Mouse (Mus musculus): ENCODE data around the gene Gm20388. TPM values are rescaled to one million over a fixed set of nuclear protein-coding genes. Genes with fewer than 3 reads are reported as not detected.

Gene Gm20388
- polyA plus RNA-seq, 1 experiment: 28.1 TPM

- H3K27me3 ChIP-seq (ENCODE audit: control insufficient read depth, insufficient read depth, low read length, poor library complexity, severe bottlenecking): no peaks in the 10 kb centered on the region
- H3K36me3 ChIP-seq (ENCODE audit: control insufficient read depth, insufficient read depth, low read length, poor library complexity, severe bottlenecking): peaks cover 88% of the 10 kb centered on the region
- H3K9ac ChIP-seq (ENCODE audit: low read depth, poor library complexity, severe bottlenecking): no peak overlapping the region
- H3K4me3 ChIP-seq (ENCODE audit: low read depth, low read length): no peak overlapping the region
- H3K4me1 ChIP-seq (ENCODE audit: control insufficient read depth, insufficient read depth, low read length): peaks cover 3% of the 10 kb centered on the region
- TF ChIP-seq CTCF (IDR thresholded peaks at IDR 0.05; ENCODE audit: low read depth, low read length) (no peak), EP300 (IDR thresholded peaks at IDR 0.05; ENCODE audit: insufficient read depth, low read depth, low read length) (no peak), POLR2A (IDR thresholded peaks at IDR 0.05; ENCODE audit: insufficient read depth, low read length) (no peak)
- H3K9me3 ChIP-seq (replicated peaks; ENCODE audit: control insufficient read depth, insufficient read depth, low read length, poor library complexity, severe bottlenecking): no peaks in the 10 kb centered on the region
- H3K27ac ChIP-seq (ENCODE audit: insufficient read depth, low read length): no peak overlapping the region
Observed at GRCm38 (mm10) chr8:120573866-120574265, 663.2 kb downstream of the Gm20388 start.

- peaks cover 89% of the 10 kb centered on the region for H3K36me3 ChIP-seq (ENCODE audit: control insufficient read depth, insufficient read depth, low read length, poor library complexity, severe bottlenecking)
- H3K9me3 ChIP-seq (replicated peaks; ENCODE audit: control insufficient read depth, insufficient read depth, low read length, poor library complexity, severe bottlenecking): no peaks in the 10 kb centered on the region
- TF ChIP-seq EP300 (IDR thresholded peaks at IDR 0.05; ENCODE audit: insufficient read depth, low read depth, low read length) (no peak), POLR2A (IDR thresholded peaks at IDR 0.05; ENCODE audit: insufficient read depth, low read length) (no peak), CTCF (IDR thresholded peaks at IDR 0.05; ENCODE audit: low read depth, low read length) (no peak)
- no peak overlapping the region for H3K9ac ChIP-seq (ENCODE audit: low read depth, poor library complexity, severe bottlenecking)
- H3K27me3 ChIP-seq (ENCODE audit: control insufficient read depth, insufficient read depth, low read length, poor library complexity, severe bottlenecking): no peaks in the 10 kb centered on the region
- no peak overlapping the region for H3K4me3 ChIP-seq (ENCODE audit: low read depth, low read length)
- H3K4me1 ChIP-seq (ENCODE audit: control insufficient read depth, insufficient read depth, low read length): peaks cover 3% of the 10 kb centered on the region
- H3K27ac ChIP-seq (ENCODE audit: insufficient read depth, low read length): no peak overlapping the region
Observed at GRCm38 (mm10) chr8:120574941-120575340, 664.3 kb downstream of the Gm20388 start.

GRCm38 (mm10) chr8:120575801-120576200 is 665.2 kb downstream of the Gm20388 start:
- Histone ChIP-seq H3K4me3 (ENCODE audit: low read depth, low read length) (no peak overlapping the region), H3K9ac (ENCODE audit: low read depth, poor library complexity, severe bottlenecking) (no peak overlapping the region), H3K4me1 (ENCODE audit: control insufficient read depth, insufficient read depth, low read length) (peaks cover 3% of the 10 kb centered on the region), H3K36me3 (ENCODE audit: control insufficient read depth, insufficient read depth, low read length, poor library complexity, severe bottlenecking) (peaks cover 95% of the 10 kb centered on the region), H3K9me3 (replicated peaks; ENCODE audit: control insufficient read depth, insufficient read depth, low read length, poor library complexity, severe bottlenecking) (no peaks in the 10 kb centered on the region), H3K27ac (ENCODE audit: insufficient read depth, low read length) (no peak overlapping the region), H3K27me3 (ENCODE audit: control insufficient read depth, insufficient read depth, low read length, poor library complexity, severe bottlenecking) (no peaks in the 10 kb centered on the region)
- no peak for TF ChIP-seq EP300 (IDR thresholded peaks at IDR 0.05; ENCODE audit: insufficient read depth, low read depth, low read length)
- no peak for TF ChIP-seq CTCF (IDR thresholded peaks at IDR 0.05; ENCODE audit: low read depth, low read length)
- no peak for TF ChIP-seq POLR2A (IDR thresholded peaks at IDR 0.05; ENCODE audit: insufficient read depth, low read length)

DNA sequence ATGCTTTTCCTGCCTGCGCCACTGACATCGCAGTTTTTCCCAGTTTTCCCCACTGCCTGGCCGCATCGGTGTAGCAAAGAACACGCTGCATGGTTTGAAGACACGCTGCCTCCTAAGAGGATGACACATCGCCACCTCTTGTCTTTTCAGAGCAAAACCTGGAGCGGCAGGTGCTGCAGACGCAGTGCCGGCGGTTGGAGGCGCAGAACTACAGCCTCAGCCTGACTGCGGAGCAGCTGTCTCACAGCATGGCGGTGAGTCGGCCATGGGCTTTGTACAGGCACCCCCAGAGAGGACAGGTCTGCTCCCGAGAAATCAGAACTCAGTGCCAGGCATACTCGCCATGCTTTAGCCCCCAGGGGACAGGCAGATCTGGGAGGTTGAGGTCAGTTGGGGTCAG is 667.2 kb downstream of the Gm20388 start:
- Histone ChIP-seq H3K27me3 (ENCODE audit: control insufficient read depth, insufficient read depth, low read length, poor library complexity, severe bottlenecking) (no peaks in the 10 kb centered on the region), H3K4me1 (ENCODE audit: control insufficient read depth, insufficient read depth, low read length) (peaks cover 3% of the 10 kb centered on the region), H3K9ac (ENCODE audit: low read depth, poor library complexity, severe bottlenecking) (no peak overlapping the region), H3K36me3 (ENCODE audit: control insufficient read depth, insufficient read depth, low read length, poor library complexity, severe bottlenecking) (peaks cover 78% of the 10 kb centered on the region), H3K4me3 (ENCODE audit: low read depth, low read length) (no peak overlapping the region), H3K9me3 (replicated peaks; ENCODE audit: control insufficient read depth, insufficient read depth, low read length, poor library complexity, severe bottlenecking) (no peaks in the 10 kb centered on the region), H3K27ac (ENCODE audit: insufficient read depth, low read length) (no peak overlapping the region)
- TF ChIP-seq EP300 (IDR thresholded peaks at IDR 0.05; ENCODE audit: insufficient read depth, low read depth, low read length) (no peak), CTCF (IDR thresholded peaks at IDR 0.05; ENCODE audit: low read depth, low read length) (no peak), POLR2A (IDR thresholded peaks at IDR 0.05; ENCODE audit: insufficient read depth, low read length) (no peak)

- no peak for TF ChIP-seq CTCF (IDR thresholded peaks at IDR 0.05; ENCODE audit: low read depth, low read length)
- TF ChIP-seq POLR2A (IDR thresholded peaks at IDR 0.05; ENCODE audit: insufficient read depth, low read length): no peak
- TF ChIP-seq EP300 (IDR thresholded peaks at IDR 0.05; ENCODE audit: insufficient read depth, low read depth, low read length): no peak
- H3K27me3 ChIP-seq (ENCODE audit: control insufficient read depth, insufficient read depth, low read length, poor library complexity, severe bottlenecking): no peaks in the 10 kb centered on the region
- no peaks in the 10 kb centered on the region for H3K9me3 ChIP-seq (replicated peaks; ENCODE audit: control insufficient read depth, insufficient read depth, low read length, poor library complexity, severe bottlenecking)
- H3K27ac ChIP-seq (ENCODE audit: insufficient read depth, low read length): no peak overlapping the region
- H3K4me3 ChIP-seq (ENCODE audit: low read depth, low read length): no peak overlapping the region
- H3K4me1 ChIP-seq (ENCODE audit: control insufficient read depth, insufficient read depth, low read length): no peaks in the 10 kb centered on the region
- peaks cover 53% of the 10 kb centered on the region for H3K36me3 ChIP-seq (ENCODE audit: control insufficient read depth, insufficient read depth, low read length, poor library complexity, severe bottlenecking)
- H3K9ac ChIP-seq (ENCODE audit: low read depth, poor library complexity, severe bottlenecking): no peak overlapping the region
Observed at GRCm38 (mm10) chr8:120580336-120581000, 669.8 kb downstream of the Gm20388 start.

GRCm38 (mm10) chr8:120581329-120581728 is 670.7 kb downstream of the Gm20388 start:
- H3K9me3 ChIP-seq (replicated peaks; ENCODE audit: control insufficient read depth, insufficient read depth, low read length, poor library complexity, severe bottlenecking): no peaks in the 10 kb centered on the region
- peaks cover 45% of the 10 kb centered on the region for H3K36me3 ChIP-seq (ENCODE audit: control insufficient read depth, insufficient read depth, low read length, poor library complexity, severe bottlenecking)
- H3K4me1 ChIP-seq (ENCODE audit: control insufficient read depth, insufficient read depth, low read length): no peaks in the 10 kb centered on the region
- H3K27me3 ChIP-seq (ENCODE audit: control insufficient read depth, insufficient read depth, low read length, poor library complexity, severe bottlenecking): no peaks in the 10 kb centered on the region
- H3K9ac ChIP-seq (ENCODE audit: low read depth, poor library complexity, severe bottlenecking): no peak overlapping the region
- H3K4me3 ChIP-seq (ENCODE audit: low read depth, low read length): no peak overlapping the region
- H3K27ac ChIP-seq (ENCODE audit: insufficient read depth, low read length): no peak overlapping the region
- TF ChIP-seq EP300 (IDR thresholded peaks at IDR 0.05; ENCODE audit: insufficient read depth, low read depth, low read length) (no peak), POLR2A (IDR thresholded peaks at IDR 0.05; ENCODE audit: insufficient read depth, low read length) (no peak), CTCF (IDR thresholded peaks at IDR 0.05; ENCODE audit: low read depth, low read length) (no peak)

All from ES-Bruce4 (cell line).